Mouse (Mus musculus) C2C12 (cell line): ENCODE results near the gene Prickle2. TPM values are rescaled to one million over a fixed set of nuclear protein-coding genes. Genes with fewer than 3 reads are reported as not detected.

Experiments
- H3K27me3 ChIP-seq: one replicate; pipeline ENCODE4 v1.6.1; 2011; ENCODE audit not compliant: control insufficient read depth, insufficient read depth, insufficient read length
- H3K36me3 ChIP-seq: one replicate; pipeline ENCODE4 v1.6.1; 2011; ENCODE audit not compliant: control insufficient read depth, insufficient read depth
- H3K4me3 ChIP-seq: one replicate; pipeline ENCODE4 v1.5.1; 2011; ENCODE audit warnings: mild to moderate bottlenecking, control low read depth; ENCODE audit not compliant: poor library complexity, insufficient read depth, severe bottlenecking
- H3K79me2 ChIP-seq: one replicate; pipeline ENCODE4 v1.6.1; 2011; ENCODE audit not compliant: control insufficient read depth, insufficient read depth
- H3K79me3 ChIP-seq: one replicate; pipeline ENCODE4 v1.6.1; 2011; ENCODE audit warnings: low read depth, control low read depth
- H3ac ChIP-seq: one replicate; pipeline ENCODE3; 2011; ENCODE audit warnings: low read depth; ENCODE audit not compliant: control insufficient read depth, insufficient read length
- CEBPB ChIP-seq: IDR thresholded peaks from one replicate; pipeline ENCODE4 v1.6.1; 2011; ENCODE audit warnings: low read depth, mild to moderate bottlenecking, control low read depth, moderate library complexity
- CTCF ChIP-seq: IDR thresholded peaks from one replicate; pipeline ENCODE4 v1.5.1; 2011; ENCODE audit not compliant: control insufficient read depth, insufficient read depth, insufficient read length
- FOSL1 ChIP-seq: IDR thresholded peaks from one replicate; pipeline ENCODE4 v1.8.0; 2011; ENCODE audit warnings: mild to moderate bottlenecking, low read length; ENCODE audit not compliant: poor library complexity, insufficient read depth, severe bottlenecking
- MAX ChIP-seq: IDR thresholded peaks from one replicate; pipeline ENCODE4 v1.6.1; 2011; ENCODE audit warnings: mild to moderate bottlenecking, control low read depth
- MYOD1 ChIP-seq: IDR thresholded peaks from one replicate; pipeline ENCODE4 v1.6.1; 2011; ENCODE audit warnings: low read depth; ENCODE audit not compliant: control insufficient read depth, insufficient read length
- MYOG ChIP-seq: IDR thresholded peaks from one replicate; pipeline ENCODE4 v1.6.1; 2011; ENCODE audit not compliant: control insufficient read depth, insufficient read length; ENCODE audit errors: extremely low read depth
- USF1 ChIP-seq: IDR thresholded peaks from one replicate; pipeline ENCODE4 v1.6.1; 2011; ENCODE audit warnings: low read depth, mild to moderate bottlenecking, control low read depth, moderate library complexity
- polyA plus RNA-seq: library from polyadenylated mRNA; unstranded; fragments of >200 nt; fragmentation: generic; extraction: Trizol; gene quantifications from one replicate; pipeline ENCODE4 v1.2.1, GENCODE M21; 2012; ENCODE audit warnings: missing spikeins

The Prickle2 gene
- polyA plus RNA-seq, 1 experiment = 0.02 TPM

- TF ChIP-seq CTCF (no peak), FOSL1 (no peak), MAX (no peak), MYOD1 (no peak), MYOG (no peak), USF1 (no peak), CEBPB (no peak)
These were observed 278.4 kb downstream of the Prickle2 start for GRCm38 (mm10) chr6:92427406-92428171.

GRCm38 (mm10) chr6:92425901-92426300 is 280.1 kb downstream of the Prickle2 start:
- no peaks in the 10 kb centered on the region for H3K36me3 ChIP-seq
- H3ac ChIP-seq = no peak overlapping the region
- no peaks in the 10 kb centered on the region for H3K79me3 ChIP-seq
- TF ChIP-seq MAX (no peak), CEBPB (no peak)
- H3K4me3 ChIP-seq = no peak overlapping the region
- no peaks in the 10 kb centered on the region for H3K79me2 ChIP-seq
- H3K27me3 ChIP-seq = no peaks in the 10 kb centered on the region

More at GRCm38 (mm10) chr6:92427406-92428171, 278.4 kb downstream of the Prickle2 start:
- H3K4me3 ChIP-seq = no peak overlapping the region
- H3K79me2 ChIP-seq = no peaks in the 10 kb centered on the region
- no peaks in the 10 kb centered on the region for H3K36me3 ChIP-seq
- no peaks in the 10 kb centered on the region for H3K79me3 ChIP-seq
- H3K27me3 ChIP-seq = no peaks in the 10 kb centered on the region
- no peak overlapping the region for H3ac ChIP-seq

GRCm38 (mm10) chr6:92425476-92425875 is 280.5 kb downstream of the Prickle2 start:
- no peaks in the 10 kb centered on the region for H3K27me3 ChIP-seq
- H3K79me3 ChIP-seq = no peaks in the 10 kb centered on the region
- no peaks in the 10 kb centered on the region for H3K79me2 ChIP-seq
- H3ac ChIP-seq = no peak overlapping the region
- TF ChIP-seq MAX = no peak
- TF ChIP-seq USF1 = no peak
- TF ChIP-seq MYOG = no peak
- no peak for TF ChIP-seq CEBPB
- TF ChIP-seq FOSL1 = no peak
- TF ChIP-seq MYOD1 = no peak
- TF ChIP-seq CTCF = no peak
- no peaks in the 10 kb centered on the region for H3K36me3 ChIP-seq
- H3K4me3 ChIP-seq = no peak overlapping the region

GRCm38 (mm10) chr6:92424991-92425390 is 281.0 kb downstream of the Prickle2 start:
- no peaks in the 10 kb centered on the region for H3K79me2 ChIP-seq
- no peaks in the 10 kb centered on the region for H3K79me3 ChIP-seq
- H3K4me3 ChIP-seq = no peak overlapping the region
- no peaks in the 10 kb centered on the region for H3K36me3 ChIP-seq
- no peak overlapping the region for H3ac ChIP-seq
- H3K27me3 ChIP-seq = no peaks in the 10 kb centered on the region
- no peak for TF ChIP-seq MYOG
- TF ChIP-seq CEBPB = no peak
- TF ChIP-seq USF1 = no peak
- TF ChIP-seq MAX = no peak

GRCm38 (mm10) chr6:92422286-92422685 is 283.7 kb downstream of the Prickle2 start:
- no peaks in the 10 kb centered on the region for H3K27me3 ChIP-seq
- H3K4me3 ChIP-seq = no peak overlapping the region
- H3K36me3 ChIP-seq = no peaks in the 10 kb centered on the region
- H3K79me2 ChIP-seq = no peaks in the 10 kb centered on the region
- no peak for TF ChIP-seq CTCF
- no peak for TF ChIP-seq MAX
- TF ChIP-seq CEBPB = no peak
- TF ChIP-seq MYOG = no peak
- no peak for TF ChIP-seq MYOD1
- no peak for TF ChIP-seq USF1
- TF ChIP-seq FOSL1 = no peak
- no peaks in the 10 kb centered on the region for H3K79me3 ChIP-seq
- no peak overlapping the region for H3ac ChIP-seq

GRCm38 (mm10) chr6:92420106-92420505 is 285.8 kb downstream of the Prickle2 start:
- Histone ChIP-seq H3K79me2 (no peaks in the 10 kb centered on the region), H3ac (no peak overlapping the region), H3K4me3 (no peak overlapping the region), H3K36me3 (no peaks in the 10 kb centered on the region), H3K79me3 (no peaks in the 10 kb centered on the region), H3K27me3 (no peaks in the 10 kb centered on the region)
- TF ChIP-seq CTCF = no peak
- TF ChIP-seq USF1 = no peak
- TF ChIP-seq CEBPB = no peak
- no peak for TF ChIP-seq MYOD1
- no peak for TF ChIP-seq FOSL1
- TF ChIP-seq MYOG = no peak
- no peak for TF ChIP-seq MAX
